Mouse (Mus musculus) kidney, embryonic 16.5 days (tissue): ENCODE measurements around the gene Cfap161. TPM values are rescaled to one million over a fixed set of nuclear protein-coding genes. Genes with fewer than 3 reads are reported as not detected.

Source experiments
- ATAC-seq: fragments of 200-750 bp; cut with Nextera tagmentation; 2 replicates; pipeline ENCODE4 v1.8.0; 2017; ENCODE audit warnings: moderate TSS enrichment; ENCODE audit not compliant: low FRiP score, low TSS enrichment
- H3K27ac ChIP-seq: fragments of 300-500 bp; sonication (generic); 2 replicates; pipeline ENCODE4 v1.5.1; 2014; ENCODE audit warnings: low read length
- H3K27me3 ChIP-seq: fragments of 300-500 bp; sonication (generic); 2 replicates; pipeline ENCODE4 v1.6.1; 2014; ENCODE audit warnings: low read length, control low read depth, mixed read lengths; ENCODE audit not compliant: insufficient read depth
- H3K36me3 ChIP-seq: fragments of 300-500 bp; sonication (generic); 2 replicates; pipeline ENCODE4 v1.6.1; 2014; ENCODE audit warnings: low read length, control low read depth, mixed read lengths; ENCODE audit not compliant: insufficient read depth
- H3K4me1 ChIP-seq: fragments of 300-500 bp; sonication (generic); 2 replicates; pipeline ENCODE4 v1.6.1; 2014; ENCODE audit warnings: low read length, control low read depth, mixed read lengths; ENCODE audit not compliant: insufficient read depth
- H3K4me2 ChIP-seq: fragments of 300-500 bp; sonication (generic); replicated peaks from 2 replicates; pipeline ENCODE4 v1.6.1; 2014; ENCODE audit warnings: low read depth, low read length
- H3K4me3 ChIP-seq: fragments of 300-500 bp; sonication (generic); 2 replicates; pipeline ENCODE4 v1.5.1; 2014; ENCODE audit warnings: mild to moderate bottlenecking, low read length
- H3K9ac ChIP-seq: fragments of 300-500 bp; sonication (generic); replicated peaks from 2 replicates; pipeline ENCODE4 v1.6.1; 2014; ENCODE audit warnings: low read length
- H3K9me3 ChIP-seq: fragments of 300-500 bp; sonication (generic); 2 replicates; pipeline ENCODE4 v1.6.1; 2016; ENCODE audit warnings: low read length, control low read depth
- WGBS: fragments of 180-500 bp; shearing (Covaris S2); extraction: QIAGEN DNeasy Blood & Tissue Kit; methylation state at CpG from one replicate; pipeline ENCODE4 v1.1.7; 2014; 5-methylcytosine and 5-hydroxymethylcytosine counted together
- polyA plus RNA-seq: library from polyadenylated mRNA; unstranded; fragments of >200 nt; fragmentation: Nextera tagmentation; extraction: Ambion mirVana; gene quantifications from 2 replicates; pipeline ENCODE4 v1.2.1, GENCODE M21; 2015

Cfap161 gene
- polyA plus RNA-seq, 1 experiment from 2014 or later = 0.11 TPM

GRCm38 (mm10) chr7:83735108-83735781, 59.4 kb downstream of the Cfap161 start:
- WGBS = 86% methylated on average over 7 of the region's 7 CpGs
- no peaks in the 10 kb centered on the region for H3K36me3 ChIP-seq
- H3K4me3 ChIP-seq = no peak overlapping the region
- no peak for ATAC-seq
- no peaks in the 10 kb centered on the region for H3K4me1 ChIP-seq
- H3K27ac ChIP-seq = no peak overlapping the region
- H3K27me3 ChIP-seq = no peaks in the 10 kb centered on the region
- no peaks in the 10 kb centered on the region for H3K9me3 ChIP-seq
- H3K4me2 ChIP-seq = no peak overlapping the region
- no peak overlapping the region for H3K9ac ChIP-seq

GRCm38 (mm10) chr7:83734671-83735082, 60.0 kb downstream of the Cfap161 start:
- Histone ChIP-seq H3K9me3 (no peaks in the 10 kb centered on the region), H3K4me1 (no peaks in the 10 kb centered on the region), H3K36me3 (no peaks in the 10 kb centered on the region), H3K4me3 (no peak overlapping the region), H3K27me3 (no peaks in the 10 kb centered on the region), H3K9ac (no peak overlapping the region), H3K4me2 (no peak overlapping the region), H3K27ac (no peak overlapping the region)
- WGBS = 69% methylated on average over 6 of the region's 6 CpGs
- ATAC-seq = no peak

- 84% methylated on average over 3 of the region's 3 CpGs for WGBS
- Histone ChIP-seq H3K4me1 (no peaks in the 10 kb centered on the region), H3K36me3 (no peaks in the 10 kb centered on the region), H3K27me3 (no peaks in the 10 kb centered on the region), H3K4me3 (no peak overlapping the region), H3K4me2 (no peak overlapping the region), H3K27ac (no peak overlapping the region), H3K9me3 (no peaks in the 10 kb centered on the region), H3K9ac (no peak overlapping the region)
- ATAC-seq = no peak
Observed at GRCm38 (mm10) chr7:83734246-83734645, 60.4 kb downstream of the Cfap161 start.

- WGBS = 93% methylated on average over 3 of the region's 3 CpGs
- no peak for ATAC-seq
- H3K9me3 ChIP-seq = no peaks in the 10 kb centered on the region
Observed at GRCm38 (mm10) chr7:83732781-83733180, 61.9 kb downstream of the Cfap161 start.

GRCm38 (mm10) chr7:83731961-83732666, 62.6 kb downstream of the Cfap161 start:
- Histone ChIP-seq H3K4me1 (no peaks in the 10 kb centered on the region), H3K4me2 (no peak overlapping the region), H3K9ac (no peak overlapping the region), H3K36me3 (no peaks in the 10 kb centered on the region), H3K27ac (no peak overlapping the region), H3K9me3 (no peaks in the 10 kb centered on the region), H3K27me3 (no peaks in the 10 kb centered on the region), H3K4me3 (no peak overlapping the region)
- WGBS = 82% methylated on average over 15 of the region's 15 CpGs
- ATAC-seq = no peak

More at GRCm38 (mm10) chr7:83732781-83733180, 61.9 kb downstream of the Cfap161 start:
- Histone ChIP-seq H3K9ac (no peak overlapping the region), H3K27ac (no peak overlapping the region), H3K36me3 (no peaks in the 10 kb centered on the region), H3K27me3 (no peaks in the 10 kb centered on the region), H3K4me3 (no peak overlapping the region), H3K4me2 (no peak overlapping the region), H3K4me1 (no peaks in the 10 kb centered on the region)

- no peaks in the 10 kb centered on the region for H3K4me1 ChIP-seq
- H3K27ac ChIP-seq = no peak overlapping the region
- no peak overlapping the region for H3K9ac ChIP-seq
- no peaks in the 10 kb centered on the region for H3K27me3 ChIP-seq
- no peak for ATAC-seq
- no peak overlapping the region for H3K4me2 ChIP-seq
- WGBS = 76% methylated on average over 6 of the region's 6 CpGs
- H3K9me3 ChIP-seq = no peaks in the 10 kb centered on the region
- H3K4me3 ChIP-seq = no peak overlapping the region
- no peaks in the 10 kb centered on the region for H3K36me3 ChIP-seq
Observed at GRCm38 (mm10) chr7:83731297-83731696, 63.4 kb downstream of the Cfap161 start.

GRCm38 (mm10) chr7:83726936-83727632, 67.6 kb downstream of the Cfap161 start:
- H3K4me1 ChIP-seq = no peaks in the 10 kb centered on the region
- WGBS = 19% methylated on average over 5 of the region's 5 CpGs
- no peak overlapping the region for H3K9ac ChIP-seq

GRCm38 (mm10) chr7:83725801-83726200, 68.9 kb downstream of the Cfap161 start:
- H3K9me3 ChIP-seq = no peaks in the 10 kb centered on the region
- no peak overlapping the region for H3K27ac ChIP-seq
- no peak overlapping the region for H3K4me3 ChIP-seq
- no peaks in the 10 kb centered on the region for H3K36me3 ChIP-seq
- no peaks in the 10 kb centered on the region for H3K4me1 ChIP-seq
- ATAC-seq = no peak
- H3K9ac ChIP-seq = no peak overlapping the region
- no peaks in the 10 kb centered on the region for H3K27me3 ChIP-seq
- no peak overlapping the region for H3K4me2 ChIP-seq

More at GRCm38 (mm10) chr7:83726936-83727632, 67.6 kb downstream of the Cfap161 start:
- no peak overlapping the region for H3K4me3 ChIP-seq
- no peaks in the 10 kb centered on the region for H3K9me3 ChIP-seq
- H3K27me3 ChIP-seq = no peaks in the 10 kb centered on the region
- no peak; the same call in 1 of the 2 replicates for ATAC-seq
- H3K36me3 ChIP-seq = no peaks in the 10 kb centered on the region
- H3K27ac ChIP-seq = no peak overlapping the region
- no peak overlapping the region for H3K4me2 ChIP-seq

- Histone ChIP-seq H3K9me3 (no peaks in the 10 kb centered on the region), H3K36me3 (no peaks in the 10 kb centered on the region), H3K4me2 (no peak overlapping the region), H3K27me3 (no peaks in the 10 kb centered on the region), H3K4me3 (no peak overlapping the region), H3K9ac (no peak overlapping the region), H3K4me1 (no peaks in the 10 kb centered on the region), H3K27ac (no peak overlapping the region)
- no peak for ATAC-seq
- WGBS = 46% methylated on average over 2 of the region's 2 CpGs
Observed at GRCm38 (mm10) chr7:83724541-83724940, 70.1 kb downstream of the Cfap161 start.
